Mouse (Mus musculus): ENCODE measurements around the gene Cdh18. TPM values are rescaled to one million over a fixed set of nuclear protein-coding genes. Genes with fewer than 3 reads are reported as not detected.

The Cdh18 gene
- polyA plus RNA-seq, 1 experiment from 2014 or later, result 0.68 TPM

- Histone ChIP-seq H3K27ac (ENCODE audit: low read length) (no peak overlapping the region), H3K9me3 (ENCODE audit: control insufficient read depth, low read length) (no peaks in the 10 kb centered on the region), H3K36me3 (ENCODE audit: control insufficient read depth, insufficient read depth, low read length) (no peaks in the 10 kb centered on the region), H3K27me3 (replicated peaks; ENCODE audit: control insufficient read depth, insufficient read depth, low read length) (no peaks in the 10 kb centered on the region), H3K4me1 (ENCODE audit: control insufficient read depth, insufficient read depth, low read length) (no peaks in the 10 kb centered on the region), H3K4me2 (ENCODE audit: low read depth, low read length) (no peak overlapping the region), H3K9ac (ENCODE audit: low read depth, low read length) (no peak overlapping the region), H3K4me3 (ENCODE audit: low read length) (no peak overlapping the region)
- 79% methylated on average over 4 of the region's 4 CpGs for WGBS
- no peak for ATAC-seq
Observed at GRCm38 (mm10) chr15:22897724-22898123, 348.9 kb downstream of the Cdh18 start.

DNA sequence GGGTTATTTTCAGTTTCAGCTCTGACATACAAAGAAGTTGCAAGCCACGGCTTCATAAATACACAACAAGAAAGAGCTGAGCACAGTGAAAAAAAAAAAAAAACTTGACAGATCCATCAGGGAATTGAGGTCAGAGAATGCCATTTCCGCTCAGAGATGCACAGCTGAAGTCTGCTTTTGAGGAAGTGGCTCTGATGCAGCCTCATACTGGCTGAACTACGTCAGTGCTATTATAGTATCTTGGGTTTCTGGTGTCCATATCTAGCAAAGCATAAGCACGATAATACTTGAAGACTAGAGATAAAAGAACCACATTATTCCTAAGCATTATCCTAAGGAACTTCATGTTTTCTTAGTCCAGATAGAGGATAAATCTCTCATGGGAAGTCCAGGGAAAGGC lies 349.4 kb downstream of the Cdh18 start:
- Histone ChIP-seq H3K27me3 (replicated peaks; ENCODE audit: control insufficient read depth, insufficient read depth, low read length) (no peaks in the 10 kb centered on the region), H3K36me3 (ENCODE audit: control insufficient read depth, insufficient read depth, low read length) (no peaks in the 10 kb centered on the region), H3K9ac (ENCODE audit: low read depth, low read length) (no peak overlapping the region), H3K4me3 (ENCODE audit: low read length) (no peak overlapping the region), H3K27ac (ENCODE audit: low read length) (no peak overlapping the region), H3K4me1 (ENCODE audit: control insufficient read depth, insufficient read depth, low read length) (no peaks in the 10 kb centered on the region), H3K9me3 (ENCODE audit: control insufficient read depth, low read length) (no peaks in the 10 kb centered on the region), H3K4me2 (ENCODE audit: low read depth, low read length) (no peak overlapping the region)
- no peak for ATAC-seq
- WGBS, result 72% methylated on average over 4 of the region's 4 CpGs

DNA sequence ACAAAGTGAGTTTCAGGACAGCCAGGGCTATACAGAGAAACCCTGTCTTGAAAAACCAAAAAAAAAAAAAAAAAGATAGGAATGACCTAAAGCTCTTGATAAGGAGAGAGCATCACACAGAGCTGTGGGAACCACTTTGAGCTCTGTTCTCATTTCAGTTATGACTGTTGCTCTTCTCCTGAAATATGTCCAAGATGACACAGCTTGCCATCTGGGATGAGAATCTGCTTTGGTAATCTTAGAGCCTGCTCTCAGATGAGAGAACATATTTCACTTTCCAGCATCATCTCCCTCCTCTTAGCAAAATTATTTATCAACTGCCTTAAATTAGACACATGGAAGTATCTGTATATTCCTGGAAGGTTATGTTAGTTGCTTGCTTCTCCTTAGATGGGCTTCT lies 365.6 kb downstream of the Cdh18 start:
- Histone ChIP-seq H3K27ac (ENCODE audit: low read length) (no peak overlapping the region), H3K9ac (ENCODE audit: low read depth, low read length) (no peak overlapping the region), H3K27me3 (replicated peaks; ENCODE audit: control insufficient read depth, insufficient read depth, low read length) (no peaks in the 10 kb centered on the region), H3K4me2 (ENCODE audit: low read depth, low read length) (no peak overlapping the region), H3K9me3 (ENCODE audit: control insufficient read depth, low read length) (no peaks in the 10 kb centered on the region), H3K4me3 (ENCODE audit: low read length) (no peak overlapping the region), H3K4me1 (ENCODE audit: control insufficient read depth, insufficient read depth, low read length) (no peaks in the 10 kb centered on the region), H3K36me3 (ENCODE audit: control insufficient read depth, insufficient read depth, low read length) (no peaks in the 10 kb centered on the region)
- no peak for ATAC-seq

DNA sequence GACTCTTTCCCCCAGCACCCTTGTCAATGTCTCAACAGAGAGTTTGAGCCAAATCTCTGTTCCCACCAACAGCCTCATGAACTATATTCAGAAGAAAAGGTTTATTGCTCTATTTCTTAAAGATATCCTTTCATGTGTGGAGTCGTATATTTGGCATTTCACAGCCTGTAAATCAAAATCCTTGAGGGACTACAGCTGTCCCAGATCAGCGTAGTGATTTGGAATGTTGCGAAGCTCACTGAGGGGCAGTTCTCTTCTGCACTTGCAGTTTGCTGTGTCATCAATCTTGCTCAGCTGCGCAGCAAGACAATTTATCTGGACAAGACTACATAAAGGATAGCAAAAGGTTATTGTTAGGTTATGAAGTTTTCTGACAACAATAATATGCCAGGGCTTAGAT lies 385.5 kb downstream of the Cdh18 start:
- Histone ChIP-seq H3K27me3 (replicated peaks; ENCODE audit: control insufficient read depth, insufficient read depth, low read length) (no peaks in the 10 kb centered on the region), H3K4me3 (ENCODE audit: low read length) (no peak overlapping the region), H3K36me3 (ENCODE audit: control insufficient read depth, insufficient read depth, low read length) (no peaks in the 10 kb centered on the region), H3K27ac (ENCODE audit: low read length) (no peak overlapping the region), H3K9me3 (ENCODE audit: control insufficient read depth, low read length) (no peaks in the 10 kb centered on the region), H3K4me2 (ENCODE audit: low read depth, low read length) (no peak overlapping the region), H3K9ac (ENCODE audit: low read depth, low read length) (no peak overlapping the region), H3K4me1 (ENCODE audit: control insufficient read depth, insufficient read depth, low read length) (no peaks in the 10 kb centered on the region)
- no peak for ATAC-seq
- WGBS, result 48% methylated on average over 4 of the region's 4 CpGs

- 85% methylated on average over 1 of the region's 1 CpGs for WGBS
- ATAC-seq, result no peak
- Histone ChIP-seq H3K27ac (ENCODE audit: low read length) (no peak overlapping the region), H3K4me3 (ENCODE audit: low read length) (no peak overlapping the region), H3K36me3 (ENCODE audit: control insufficient read depth, insufficient read depth, low read length) (no peaks in the 10 kb centered on the region), H3K4me2 (ENCODE audit: low read depth, low read length) (no peak overlapping the region), H3K9ac (ENCODE audit: low read depth, low read length) (no peak overlapping the region), H3K27me3 (replicated peaks; ENCODE audit: control insufficient read depth, insufficient read depth, low read length) (no peaks in the 10 kb centered on the region), H3K4me1 (ENCODE audit: control insufficient read depth, insufficient read depth, low read length) (no peaks in the 10 kb centered on the region), H3K9me3 (ENCODE audit: control insufficient read depth, low read length) (no peaks in the 10 kb centered on the region)
Observed at GRCm38 (mm10) chr15:22947234-22947633, 398.4 kb downstream of the Cdh18 start.

GRCm38 (mm10) chr15:22969424-22969823 lies 420.6 kb downstream of the Cdh18 start:
- H3K4me3 ChIP-seq (ENCODE audit: low read length), result no peak overlapping the region
- H3K36me3 ChIP-seq (ENCODE audit: control insufficient read depth, insufficient read depth, low read length), result no peaks in the 10 kb centered on the region
- H3K4me2 ChIP-seq (ENCODE audit: low read depth, low read length), result no peak overlapping the region
- 81% methylated on average over 11 of the region's 11 CpGs for WGBS
- H3K9ac ChIP-seq (ENCODE audit: low read depth, low read length), result no peak overlapping the region
- no peak for ATAC-seq
- no peaks in the 10 kb centered on the region for H3K9me3 ChIP-seq (ENCODE audit: control insufficient read depth, low read length)
- H3K27me3 ChIP-seq (replicated peaks; ENCODE audit: control insufficient read depth, insufficient read depth, low read length), result no peaks in the 10 kb centered on the region
- H3K4me1 ChIP-seq (ENCODE audit: control insufficient read depth, insufficient read depth, low read length), result no peaks in the 10 kb centered on the region
- H3K27ac ChIP-seq (ENCODE audit: low read length), result no peak overlapping the region

DNA sequence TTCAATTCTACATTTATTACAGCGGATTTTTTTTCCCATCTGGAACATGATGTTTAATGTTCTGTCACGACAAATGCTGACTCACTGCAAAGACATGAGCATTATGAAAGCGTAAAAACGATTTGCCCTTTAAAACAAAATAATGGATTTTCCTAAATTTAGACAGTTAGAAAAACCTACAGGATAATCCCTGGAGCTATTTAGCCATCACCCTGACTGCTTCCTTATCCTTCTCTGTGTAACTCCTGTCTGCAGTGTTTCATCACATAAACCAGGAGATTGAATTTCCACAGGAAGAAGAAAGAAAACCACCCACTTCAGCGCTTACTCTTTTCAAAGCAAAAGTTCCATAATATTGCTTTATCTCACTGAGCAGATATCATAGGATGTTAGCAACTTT lies 431.3 kb downstream of the Cdh18 start:
- Histone ChIP-seq H3K27me3 (replicated peaks; ENCODE audit: control insufficient read depth, insufficient read depth, low read length) (no peaks in the 10 kb centered on the region), H3K9ac (ENCODE audit: low read depth, low read length) (no peak overlapping the region), H3K4me3 (ENCODE audit: low read length) (no peak overlapping the region), H3K27ac (ENCODE audit: low read length) (no peak overlapping the region), H3K36me3 (ENCODE audit: control insufficient read depth, insufficient read depth, low read length) (no peaks in the 10 kb centered on the region), H3K4me1 (ENCODE audit: control insufficient read depth, insufficient read depth, low read length) (no peaks in the 10 kb centered on the region), H3K9me3 (ENCODE audit: control insufficient read depth, low read length) (no peaks in the 10 kb centered on the region), H3K4me2 (ENCODE audit: low read depth, low read length) (no peak overlapping the region)
- no peak for ATAC-seq
- WGBS, result 74% methylated on average over 5 of the region's 5 CpGs

DNA sequence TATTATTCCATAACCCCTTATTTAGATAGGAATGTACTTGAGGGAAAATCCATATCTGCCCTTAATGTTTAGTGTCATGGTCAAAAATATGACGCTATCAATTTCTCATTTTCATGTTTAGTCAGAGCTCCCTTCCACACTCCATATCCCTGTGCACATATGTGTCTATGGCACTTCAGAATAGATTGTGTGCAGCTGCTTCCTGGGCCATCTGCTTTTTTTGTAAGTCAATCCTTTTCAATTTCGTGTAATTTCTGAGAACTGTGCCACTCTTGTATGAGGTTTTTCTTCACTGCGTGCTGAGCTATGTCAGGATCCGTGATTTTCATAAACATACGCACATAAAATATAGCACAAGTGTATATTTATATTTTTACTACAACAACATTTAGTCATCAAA lies 435.8 kb downstream of the Cdh18 start:
- Histone ChIP-seq H3K4me1 (ENCODE audit: control insufficient read depth, insufficient read depth, low read length) (no peaks in the 10 kb centered on the region), H3K27me3 (replicated peaks; ENCODE audit: control insufficient read depth, insufficient read depth, low read length) (no peaks in the 10 kb centered on the region), H3K27ac (ENCODE audit: low read length) (no peak overlapping the region), H3K36me3 (ENCODE audit: control insufficient read depth, insufficient read depth, low read length) (no peaks in the 10 kb centered on the region), H3K9me3 (ENCODE audit: control insufficient read depth, low read length) (no peaks in the 10 kb centered on the region), H3K4me3 (ENCODE audit: low read length) (no peak overlapping the region), H3K9ac (ENCODE audit: low read depth, low read length) (no peak overlapping the region), H3K4me2 (ENCODE audit: low read depth, low read length) (no peak overlapping the region)
- WGBS, result 57% methylated on average over 5 of the region's 5 CpGs
- ATAC-seq, result no peak

DNA sequence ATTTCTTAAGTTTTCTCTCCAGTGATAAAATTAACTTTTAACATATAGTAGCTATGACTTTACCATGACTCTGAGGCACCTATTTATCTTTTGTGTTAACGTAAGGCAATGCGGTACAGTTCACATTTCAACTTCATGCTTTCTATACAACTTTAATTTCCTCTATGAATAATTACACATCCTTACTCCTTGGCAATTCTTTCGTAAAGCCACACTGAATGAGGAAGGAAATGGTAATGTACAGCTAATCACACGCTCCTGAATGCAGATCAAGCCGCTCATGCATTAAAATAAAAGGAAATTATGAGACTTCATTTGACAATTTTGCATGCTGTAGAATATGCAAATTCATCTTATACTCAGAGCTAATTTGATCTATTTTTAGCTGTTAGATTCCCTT lies 467.9 kb downstream of the Cdh18 start:
- H3K4me2 ChIP-seq (ENCODE audit: low read depth, low read length), result no peak overlapping the region
- 80% methylated on average over 5 of the region's 5 CpGs for WGBS

GRCm38 (mm10) chr15:23021151-23021550 lies 472.3 kb downstream of the Cdh18 start:
- H3K27ac ChIP-seq (ENCODE audit: low read length), result no peak overlapping the region
- H3K4me1 ChIP-seq (ENCODE audit: control insufficient read depth, insufficient read depth, low read length), result no peaks in the 10 kb centered on the region
- 52% methylated on average over 2 of the region's 2 CpGs for WGBS
- no peaks in the 10 kb centered on the region for H3K9me3 ChIP-seq (ENCODE audit: control insufficient read depth, low read length)
- no peak for ATAC-seq
- H3K27me3 ChIP-seq (replicated peaks; ENCODE audit: control insufficient read depth, insufficient read depth, low read length), result no peaks in the 10 kb centered on the region
- H3K4me2 ChIP-seq (ENCODE audit: low read depth, low read length), result no peak overlapping the region
- H3K4me3 ChIP-seq (ENCODE audit: low read length), result no peak overlapping the region
- no peaks in the 10 kb centered on the region for H3K36me3 ChIP-seq (ENCODE audit: control insufficient read depth, insufficient read depth, low read length)
- H3K9ac ChIP-seq (ENCODE audit: low read depth, low read length), result no peak overlapping the region

More for the DNA sequence above, 467.9 kb downstream of the Cdh18 start:
- no peak overlapping the region for H3K4me3 ChIP-seq (ENCODE audit: low read length)
- no peaks in the 10 kb centered on the region for H3K9me3 ChIP-seq (ENCODE audit: control insufficient read depth, low read length)
- H3K36me3 ChIP-seq (ENCODE audit: control insufficient read depth, insufficient read depth, low read length), result no peaks in the 10 kb centered on the region
- no peaks in the 10 kb centered on the region for H3K27me3 ChIP-seq (replicated peaks; ENCODE audit: control insufficient read depth, insufficient read depth, low read length)
- no peak for ATAC-seq
- H3K27ac ChIP-seq (ENCODE audit: low read length), result no peak overlapping the region
- H3K9ac ChIP-seq (ENCODE audit: low read depth, low read length), result no peak overlapping the region
- H3K4me1 ChIP-seq (ENCODE audit: control insufficient read depth, insufficient read depth, low read length), result no peaks in the 10 kb centered on the region

Data from intestine, embryonic 16.5 days (tissue).